Mouse (Mus musculus): ENCODE results near the gene Acta2. TPM values are rescaled to one million over a fixed set of nuclear protein-coding genes. Genes with fewer than 3 reads are reported as not detected.
"Not testable (repeated sequence)": the region's sequence is repeated elsewhere in the genome, so short reads cannot be mapped to it uniquely, and the experiment has no call there.

The Acta2 gene
- polyA plus RNA-seq, 3 experiments from 2014 or later = 0.16 to 0.64 TPM; not detected in 1

- ATAC-seq = no peak
Measured at GRCm38 (mm10) chr19:34219260-34219968, 36.0 kb downstream of the Acta2 start.

DNA sequence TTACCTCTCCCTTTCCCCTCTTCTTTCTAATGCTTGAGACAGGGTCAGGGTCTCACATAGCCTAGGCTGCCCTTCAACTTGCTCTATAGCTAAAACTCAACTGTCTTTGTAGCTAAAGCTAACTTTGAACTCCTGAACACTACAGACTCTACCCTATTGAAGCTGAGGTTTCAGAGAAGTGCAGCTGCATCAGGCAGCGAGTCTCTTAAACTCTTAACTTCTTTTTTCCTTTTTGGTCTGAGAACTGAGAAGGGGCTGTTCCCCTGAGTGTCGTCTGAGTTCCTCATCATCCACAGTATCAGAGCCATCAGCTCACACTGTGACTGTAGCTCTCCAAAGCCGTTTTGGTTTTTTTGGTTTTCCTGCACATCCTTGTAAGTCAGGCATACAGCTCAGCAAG lies 37.6 kb downstream of the Acta2 start:
- no peak for ATAC-seq

GRCm38 (mm10) chr19:34216956-34217355 lies 38.4 kb downstream of the Acta2 start:
- peak; percentile 66 for ATAC-seq

GRCm38 (mm10) chr19:34214136-34214535 lies 41.3 kb downstream of the Acta2 start:
- ATAC-seq = no peak

GRCm38 (mm10) chr19:34213251-34213645 lies 42.1 kb downstream of the Acta2 start:
- no peak for ATAC-seq

DNA sequence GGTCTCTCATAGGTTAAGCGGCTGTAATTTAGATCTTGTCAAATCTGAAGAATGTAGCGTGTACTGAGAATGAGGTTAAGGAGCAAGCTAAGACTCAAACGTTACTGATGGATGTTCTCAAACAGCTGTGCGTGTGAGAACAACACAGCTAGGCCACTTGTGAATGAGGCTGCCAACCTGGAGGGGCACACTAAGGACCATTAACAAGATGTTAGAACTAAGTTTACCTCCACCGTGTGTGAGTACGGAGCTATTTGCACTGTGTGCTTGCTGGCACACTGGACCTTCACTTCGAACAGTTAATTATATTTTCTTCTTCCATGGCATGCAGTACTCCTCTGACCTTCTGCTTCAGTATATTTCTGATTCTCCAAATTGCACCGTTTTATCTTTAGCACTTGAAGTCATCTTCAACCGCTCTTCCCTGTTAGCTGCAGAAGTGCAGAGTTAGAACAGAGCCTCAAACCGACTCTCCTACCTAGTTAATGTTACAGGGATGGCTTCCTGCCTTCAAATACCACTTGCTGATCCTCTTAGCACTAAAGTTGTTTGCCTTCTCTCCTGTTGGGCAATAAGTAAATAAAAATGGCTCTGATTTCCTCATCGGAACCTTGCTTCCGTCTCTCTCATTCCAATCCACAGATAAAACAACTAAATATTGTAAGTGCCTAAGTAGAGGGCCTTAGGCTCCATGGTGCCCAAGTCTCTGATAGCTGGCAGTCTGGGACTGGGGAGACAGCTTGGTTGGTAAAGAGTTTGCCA lies 42.7 kb downstream of the Acta2 start:
- ATAC-seq = no peak

DNA sequence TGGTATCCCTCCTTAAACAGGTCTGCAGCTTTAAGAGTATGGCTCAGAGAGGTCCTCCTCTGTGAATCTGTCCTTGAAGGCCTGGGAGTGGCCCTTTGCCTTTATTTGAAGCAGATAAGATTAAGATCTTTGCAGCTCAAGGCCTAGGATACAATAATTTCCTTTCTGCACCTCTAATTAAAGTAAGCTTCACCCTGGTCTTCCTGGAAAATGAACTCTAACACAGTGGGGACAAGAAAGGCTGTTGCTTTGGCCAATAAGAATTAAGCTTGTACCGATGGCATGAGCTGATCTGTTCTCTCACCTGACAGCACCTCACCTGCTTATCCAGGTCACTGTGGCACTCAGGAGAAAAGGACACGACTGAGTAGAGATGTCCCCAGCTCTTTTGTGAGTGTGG lies 44.5 kb downstream of the Acta2 start:
- no peak for ATAC-seq

DNA sequence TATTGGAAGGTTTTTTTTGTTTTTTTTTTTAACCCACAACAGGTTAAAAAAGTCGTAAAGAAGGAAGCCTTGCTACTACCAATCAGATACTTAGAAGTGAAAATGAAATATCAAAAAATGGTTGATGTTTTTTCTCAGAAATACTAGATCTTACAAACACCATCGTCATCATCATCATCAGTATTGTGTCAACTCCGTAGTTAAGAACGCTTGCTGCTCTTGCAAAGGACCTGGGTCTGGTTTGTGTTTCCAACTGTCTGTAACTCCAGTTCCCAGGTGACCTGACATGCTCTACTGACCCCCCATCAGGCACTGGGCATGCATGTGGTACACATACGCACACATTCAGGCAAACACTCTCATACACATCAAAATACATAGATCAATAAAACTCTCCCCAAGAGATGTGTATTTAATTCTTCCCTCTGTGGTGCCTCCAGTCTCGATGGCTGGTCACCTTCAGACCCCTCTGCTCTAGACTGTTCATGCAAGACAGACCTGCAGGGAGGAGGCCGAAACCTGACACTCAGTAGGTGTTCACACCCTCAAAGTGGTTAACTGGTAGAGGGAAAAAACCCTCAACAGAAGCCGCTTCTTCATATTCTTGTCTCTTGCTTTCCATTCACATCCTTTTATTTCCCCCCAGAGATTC lies 45.3 kb downstream of the Acta2 start:
- peak; percentile 41 for ATAC-seq

- ATAC-seq = no peak
Measured at GRCm38 (mm10) chr19:34209031-34209430, 46.4 kb downstream of the Acta2 start.

- no peak for ATAC-seq
Measured at GRCm38 (mm10) chr19:34206760-34207440, 48.5 kb downstream of the Acta2 start.

- not testable (repeated sequence) for ATAC-seq
Measured at GRCm38 (mm10) chr19:34206128-34206527, 49.3 kb downstream of the Acta2 start.

DNA sequence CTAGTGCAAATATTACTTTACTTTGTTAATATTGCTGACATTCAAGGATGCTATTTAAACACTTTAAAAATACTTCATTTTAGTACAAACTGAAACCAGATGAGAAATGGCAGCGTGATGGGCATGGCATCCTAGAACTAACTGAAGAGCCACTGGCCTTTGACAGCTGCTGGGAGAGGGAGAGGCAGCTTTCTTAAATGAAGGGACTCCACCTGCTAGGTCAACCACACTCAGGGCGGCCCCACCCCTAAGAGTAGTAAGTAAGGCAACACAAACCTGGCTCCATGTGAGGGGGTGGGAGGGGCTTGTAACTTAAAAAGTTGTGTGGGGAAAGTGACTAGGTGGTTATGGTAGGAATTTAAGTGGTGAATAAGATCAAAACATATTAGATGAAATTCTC lies 52.7 kb downstream of the Acta2 start:
- peak; percentile 54 for ATAC-seq

- ATAC-seq = peak; percentile 58
Measured at GRCm38 (mm10) chr19:34199488-34199887, 55.9 kb downstream of the Acta2 start.

DNA sequence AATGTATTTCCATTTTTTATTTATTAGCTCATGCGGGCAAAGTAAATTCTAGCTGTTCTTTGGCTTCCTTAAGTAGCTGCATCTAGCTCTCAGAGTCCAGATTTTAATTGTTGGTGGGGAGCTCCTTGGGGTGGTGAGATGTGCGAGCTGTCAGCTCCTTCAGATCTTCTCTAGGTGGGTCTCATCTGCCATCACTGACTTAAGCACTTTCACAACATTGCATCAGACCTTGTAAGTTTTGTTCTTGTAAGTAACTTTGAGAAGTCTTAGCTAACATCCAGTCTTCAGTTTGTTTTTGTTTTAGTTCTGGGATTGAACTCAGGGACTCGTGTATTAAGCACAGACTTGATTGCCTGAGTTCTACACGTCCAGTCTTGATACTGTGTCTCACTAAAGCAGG lies 56.5 kb downstream of the Acta2 start:
- ATAC-seq = no peak

DNA sequence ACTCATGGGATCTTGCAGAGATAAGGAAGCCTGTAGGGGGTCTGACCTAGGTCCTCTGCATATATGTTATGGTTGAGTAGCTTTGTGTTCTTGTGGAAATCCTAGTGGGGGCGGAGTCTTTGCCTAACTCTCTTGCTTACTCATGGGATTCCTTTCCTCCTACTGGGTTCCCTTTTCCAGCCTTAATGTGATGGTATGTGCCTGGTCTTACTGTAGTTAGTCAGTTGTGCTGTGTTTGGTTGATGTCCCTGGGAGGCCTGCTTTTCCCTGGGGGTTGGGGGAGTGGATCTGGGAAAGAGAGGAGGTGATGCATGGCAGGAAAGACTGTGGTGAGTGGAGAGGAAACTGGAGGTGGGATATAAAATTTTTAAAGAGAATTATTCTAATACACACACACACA lies 57.3 kb downstream of the Acta2 start:
- no peak for ATAC-seq

- no peak for ATAC-seq
Measured at GRCm38 (mm10) chr19:34195031-34195430, 60.4 kb downstream of the Acta2 start.

DNA sequence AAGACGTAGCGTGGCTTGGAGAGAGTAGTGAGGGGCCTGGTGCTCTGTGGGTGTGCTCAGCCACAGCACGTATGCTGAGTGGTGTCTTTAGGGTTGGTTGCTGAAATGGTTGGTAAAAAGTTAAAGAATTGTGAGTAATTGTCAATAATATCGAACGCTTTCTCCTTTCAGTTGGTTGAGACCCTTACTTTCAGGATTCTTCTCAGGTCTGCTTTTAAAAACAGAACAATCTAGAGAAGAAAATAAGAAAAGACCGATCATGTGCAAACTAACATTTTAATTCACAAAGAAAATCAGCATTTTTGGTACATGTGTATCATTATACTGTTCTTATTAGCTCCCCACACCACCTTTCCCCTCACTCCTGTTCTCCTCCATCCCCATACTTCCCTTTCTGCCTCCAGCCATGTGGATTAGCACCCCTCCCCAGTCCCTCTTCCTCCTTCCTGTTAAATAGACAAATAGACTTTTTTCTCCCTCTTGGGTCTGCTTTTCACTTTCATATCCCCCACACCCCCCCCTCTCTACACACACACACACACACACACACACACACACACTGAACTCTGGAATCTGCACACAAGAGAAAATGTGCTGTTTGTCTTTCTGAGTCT lies 61.2 kb downstream of the Acta2 start:
- ATAC-seq = no peak

DNA sequence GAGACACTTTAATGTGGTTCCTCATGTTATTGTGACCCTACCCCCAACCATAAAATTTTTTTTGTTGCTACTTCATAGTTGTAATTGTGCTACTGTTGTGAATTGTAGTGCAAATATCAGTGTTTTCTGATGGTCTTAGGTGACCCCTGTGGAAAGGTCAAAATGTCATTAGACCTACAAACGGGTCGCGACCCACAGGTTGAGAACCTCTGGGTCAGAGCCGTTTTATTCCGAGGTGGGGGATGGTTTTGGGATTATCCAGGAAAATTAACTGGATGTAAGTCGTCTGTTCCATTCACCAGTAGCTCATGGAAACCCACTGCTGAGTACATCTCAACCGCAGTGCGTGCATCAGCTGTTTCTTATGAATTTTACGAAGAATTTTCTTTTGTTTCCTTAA lies 61.7 kb downstream of the Acta2 start:
- ATAC-seq = no peak

- peak; percentile 16 for ATAC-seq
Measured at GRCm38 (mm10) chr19:34193149-34193548, 62.2 kb downstream of the Acta2 start.

DNA sequence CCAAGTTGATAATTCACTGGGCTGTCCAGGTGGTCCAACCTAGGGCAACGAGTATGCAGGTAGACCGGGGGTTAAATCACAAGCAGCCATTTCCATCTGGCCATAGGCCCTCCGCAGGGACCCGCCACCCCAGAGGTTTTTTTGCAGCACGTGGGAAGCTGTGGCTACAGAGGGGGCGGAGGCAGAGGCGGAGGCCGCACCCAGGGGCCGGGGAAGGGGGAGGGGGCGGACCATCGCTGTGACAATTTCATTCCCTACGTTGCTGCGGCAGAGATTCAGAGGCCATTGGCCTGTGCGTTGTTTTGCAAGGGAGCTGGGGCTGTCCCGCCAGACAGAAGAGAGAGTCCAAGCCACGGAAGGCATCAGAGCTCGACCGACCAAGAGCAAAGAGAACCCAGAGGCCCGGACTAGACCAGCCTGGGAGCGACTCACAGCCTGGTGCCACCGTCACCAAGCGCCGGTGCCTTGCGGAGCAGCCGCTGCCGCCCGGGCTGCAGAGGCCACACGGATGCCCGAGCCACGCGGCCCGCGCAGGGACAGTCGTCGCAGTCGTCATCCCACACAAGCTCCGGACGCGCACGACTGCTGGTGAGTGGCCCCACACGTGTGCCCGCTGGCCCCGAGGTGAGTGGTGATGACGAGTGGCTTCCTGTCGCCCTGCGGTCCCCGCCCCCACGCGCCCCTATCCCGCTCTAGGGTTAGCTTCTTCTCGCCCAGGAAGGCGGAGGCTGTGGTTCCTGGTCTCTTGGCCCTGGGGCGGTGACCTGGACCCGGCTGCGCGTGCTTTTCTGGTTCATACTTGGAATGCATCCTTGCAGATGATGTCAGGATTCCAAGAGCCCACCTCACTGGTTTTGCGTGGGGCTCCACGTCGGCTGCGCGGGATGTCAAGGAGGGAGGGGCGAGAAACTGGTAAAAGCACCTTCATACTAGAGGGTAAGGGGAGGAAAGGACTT lies 63.1 kb downstream of the Acta2 start, which contains the start of gene Stambpl1:
Gene Stambpl1, plus strand, starts transcription at position 222 of the 956 bp plus-strand sequence.
- ATAC-seq = peak; percentile 85

GRCm38 (mm10) chr19:34191645-34192007 lies 63.8 kb downstream of the Acta2 start:
- no peak for ATAC-seq
